Mouse (Mus musculus): ENCODE results near the gene Ttc36. TPM values are rescaled to one million over a fixed set of nuclear protein-coding genes. Genes with fewer than 3 reads are reported as not detected.
A peak's percentile ranks its signal among the peaks of the same experiment; 100 is the strongest.

Ttc36 gene
- total and polyA plus RNA-seq, 2 experiments from 2014 or later: 0.71 to 2.6 TPM

GRCm38 (mm10) chr9:44805536-44805935 is 2.7 kb upstream of the Ttc36 start:
- no peaks in the 10 kb centered on the region for H3K27me3 ChIP-seq (ENCODE audit: insufficient read depth, low read length)
- no peak for ATAC-seq
- no peak overlapping the region for H3K4me3 ChIP-seq (ENCODE audit: low read depth, low read length)
- no peak for DNase-seq
- no peak overlapping the region for H3K27ac ChIP-seq (ENCODE audit: low read depth, low read length)
- H3K4me2 ChIP-seq (ENCODE audit: low read depth): no peak overlapping the region
- H3K4me1 ChIP-seq (ENCODE audit: insufficient read depth): no peaks in the 10 kb centered on the region
- H3K36me3 ChIP-seq (ENCODE audit: insufficient read depth): peaks cover 58% of the 10 kb centered on the region
- H3K9ac ChIP-seq: no peak overlapping the region
- 93% methylated on average over 5 of the region's 5 CpGs for WGBS
- TF ChIP-seq CTCF (IDR thresholded peaks at IDR 0.05; ENCODE audit: low read depth): no peak
- H3K9me3 ChIP-seq (ENCODE audit: low read length): no peaks in the 10 kb centered on the region

DNA sequence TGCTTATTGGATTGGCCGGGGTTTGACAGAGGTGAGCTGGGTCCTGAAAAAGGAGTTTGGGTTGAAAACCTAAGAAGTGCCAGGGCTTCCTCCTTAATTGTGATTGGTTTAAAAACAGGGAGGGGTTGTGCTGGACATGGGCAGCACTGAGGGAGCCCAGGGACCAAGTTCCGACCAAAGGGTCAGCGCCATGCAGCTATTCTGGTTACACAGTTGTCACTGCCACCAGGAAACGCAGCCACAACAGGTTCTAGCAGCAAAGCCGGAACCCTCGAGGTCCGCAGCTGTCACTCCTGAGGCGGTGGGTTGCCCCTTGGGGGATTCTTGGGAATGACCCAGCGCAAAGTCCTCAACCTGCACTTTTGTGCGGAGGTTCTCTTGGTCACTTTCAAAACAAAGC is 1.8 kb upstream of the Ttc36 start:
- Histone ChIP-seq H3K4me3 (ENCODE audit: low read depth, low read length) (no peak overlapping the region), H3K9ac (no peak overlapping the region), H3K36me3 (ENCODE audit: insufficient read depth) (peaks cover 49% of the 10 kb centered on the region), H3K4me2 (ENCODE audit: low read depth) (no peak overlapping the region), H3K9me3 (ENCODE audit: low read length) (no peaks in the 10 kb centered on the region), H3K27ac (ENCODE audit: low read depth, low read length) (no peak overlapping the region), H3K27me3 (ENCODE audit: insufficient read depth, low read length) (no peaks in the 10 kb centered on the region), H3K4me1 (ENCODE audit: insufficient read depth) (no peaks in the 10 kb centered on the region)
- DNase-seq (no peak), ATAC-seq (no peak)
- no peak for TF ChIP-seq CTCF (IDR thresholded peaks at IDR 0.05; ENCODE audit: low read depth)
- 88% methylated on average over 10 of the region's 10 CpGs for WGBS

- Histone ChIP-seq H3K9me3 (ENCODE audit: low read length) (no peaks in the 10 kb centered on the region), H3K4me1 (ENCODE audit: insufficient read depth) (0 out of 2 replicates have a peak, but pooled peaks cover 6% of the 10 kb centered on the region), H3K4me2 (ENCODE audit: low read depth) (no peak overlapping the region), H3K9ac (no peak overlapping the region), H3K4me3 (ENCODE audit: low read depth, low read length) (no peak overlapping the region), H3K27me3 (ENCODE audit: insufficient read depth, low read length) (no peaks in the 10 kb centered on the region), H3K36me3 (ENCODE audit: insufficient read depth) (peaks cover 19% of the 10 kb centered on the region), H3K27ac (ENCODE audit: low read depth, low read length) (no peak overlapping the region)
- no peak for TF ChIP-seq CTCF (IDR thresholded peaks at IDR 0.05; ENCODE audit: low read depth)
- 85% methylated on average over 6 of the region's 6 CpGs for WGBS
- DNase-seq (no peak), ATAC-seq (no peak)
Observed at GRCm38 (mm10) chr9:44801669-44802068, 1.2 kb downstream of the Ttc36 start.

GRCm38 (mm10) chr9:44799958-44800324 is 2.9 kb downstream of the Ttc36 start:
- peaks cover 5% of the 10 kb centered on the region for H3K36me3 ChIP-seq (ENCODE audit: insufficient read depth)
- 0 out of 2 replicates have a peak, but pooled peaks cover 6% of the 10 kb centered on the region for H3K4me1 ChIP-seq (ENCODE audit: insufficient read depth)
- H3K27ac ChIP-seq (ENCODE audit: low read depth, low read length): no peak overlapping the region
- peak overlapping the region; percentile 66 for H3K9ac ChIP-seq
- no peaks in the 10 kb centered on the region for H3K9me3 ChIP-seq (ENCODE audit: low read length)
- H3K4me2 ChIP-seq (ENCODE audit: low read depth): peak overlapping the region; percentile 96
- TF ChIP-seq CTCF (IDR thresholded peaks at IDR 0.05; ENCODE audit: low read depth): no peak
- WGBS: 36% methylated on average over 9 of the region's 9 CpGs
- H3K4me3 ChIP-seq (ENCODE audit: low read depth, low read length): peak overlapping the region; percentile 55
- ATAC-seq: no peak
- DNase-seq: no peak
- no peaks in the 10 kb centered on the region for H3K27me3 ChIP-seq (ENCODE audit: insufficient read depth, low read length)

DNA sequence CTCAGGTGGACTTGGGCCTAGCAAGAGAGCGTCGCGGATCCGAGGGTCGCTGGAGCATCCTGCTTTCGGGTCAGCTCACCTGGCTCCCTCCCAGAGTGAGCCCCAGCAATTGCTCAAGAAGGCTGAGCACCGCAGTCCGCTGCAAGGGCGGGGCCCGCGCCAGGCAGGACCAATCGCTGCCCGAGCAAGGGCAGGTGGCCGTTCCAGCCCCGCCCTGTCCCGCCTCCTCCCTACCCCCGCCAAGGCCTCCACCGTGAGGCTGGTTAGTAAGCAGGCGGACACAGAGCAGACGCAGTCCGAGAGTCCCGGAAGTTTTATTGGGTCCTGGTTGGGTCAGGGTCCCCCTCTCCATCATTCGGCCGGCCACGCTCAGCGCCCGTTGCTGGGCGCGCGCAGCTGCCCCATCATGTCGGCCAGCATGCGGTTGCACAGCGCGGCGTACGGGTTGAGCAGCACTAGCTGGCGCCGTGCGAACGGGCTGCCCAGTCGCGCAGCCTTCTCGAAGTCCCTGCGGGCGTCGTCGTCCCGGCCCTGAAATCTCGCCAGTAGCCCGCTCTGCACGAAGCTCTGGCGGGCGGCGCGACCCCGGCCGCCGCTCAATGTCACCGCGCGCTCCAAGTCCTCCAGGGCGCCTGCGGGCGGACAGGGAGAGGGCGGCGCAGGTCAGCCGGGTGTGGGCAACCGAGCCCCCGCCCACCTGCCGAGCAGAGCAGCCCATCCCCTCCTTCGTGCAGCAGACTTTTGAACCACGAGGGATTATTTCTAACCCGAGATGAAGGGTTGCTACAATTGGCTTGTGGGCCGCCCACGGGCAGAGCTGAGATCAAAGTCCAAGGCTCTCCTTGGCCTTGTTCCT is 3.5 kb downstream of the Ttc36 start, which contains the start of gene Tmem25:
TSS of gene Tmem25 (minus strand) at position 206 of the 856 bp plus-strand sequence.
- TF ChIP-seq CTCF (IDR thresholded peaks at IDR 0.05; ENCODE audit: low read depth): no peak
- Histone ChIP-seq H3K4me1 (ENCODE audit: insufficient read depth) (0 out of 2 replicates have a peak, but pooled peaks cover 6% of the 10 kb centered on the region), H3K9ac (peak within 1 kb of the TSS; percentile 66)

DNA sequence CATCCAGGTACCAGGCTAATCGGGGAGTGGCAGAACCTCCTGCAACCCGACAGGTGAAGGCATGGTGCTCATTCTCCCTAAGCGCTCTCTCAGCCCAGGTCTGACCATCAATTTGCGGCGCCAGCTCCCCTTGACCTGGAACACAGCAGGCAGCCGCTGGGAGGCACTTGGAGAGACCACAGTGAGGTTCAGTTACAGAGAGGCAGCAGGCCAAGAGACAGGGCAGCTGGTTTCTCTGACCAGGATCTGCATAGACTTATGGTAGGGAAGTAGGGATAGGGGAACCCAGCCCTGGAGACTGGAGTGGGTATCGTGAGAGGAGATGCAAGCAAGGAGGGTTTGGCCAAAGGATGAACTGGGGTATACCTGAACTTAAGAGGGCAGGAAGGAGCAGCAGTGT is 4.6 kb downstream of the Ttc36 start:
- no peak overlapping the region for H3K27ac ChIP-seq (ENCODE audit: low read depth, low read length)
- H3K36me3 ChIP-seq (ENCODE audit: insufficient read depth): no peaks in the 10 kb centered on the region; the same call in 1 of the 2 replicates
- no peaks in the 10 kb centered on the region for H3K9me3 ChIP-seq (ENCODE audit: low read length)
- ATAC-seq (no peak), DNase-seq (no peak)
- H3K4me1 ChIP-seq (ENCODE audit: insufficient read depth): 0 out of 2 replicates have a peak, but pooled peaks cover 6% of the 10 kb centered on the region
- WGBS: 46% methylated on average over 7 of the region's 7 CpGs
- TF ChIP-seq CTCF (IDR thresholded peaks at IDR 0.05; ENCODE audit: low read depth): no peak
- H3K27me3 ChIP-seq (ENCODE audit: insufficient read depth, low read length): no peaks in the 10 kb centered on the region
- H3K9ac ChIP-seq: peak overlapping the region; percentile 66; the same call in 1 of the 2 replicates
- peak overlapping the region; percentile 96 for H3K4me2 ChIP-seq (ENCODE audit: low read depth)
- H3K4me3 ChIP-seq (ENCODE audit: low read depth, low read length): peak overlapping the region; percentile 55

More for the DNA sequence above, 3.5 kb downstream of the Ttc36 start, which contains the start of gene Tmem25:
- peak; percentile 86 for DNase-seq
- Histone ChIP-seq H3K27me3 (ENCODE audit: insufficient read depth, low read length) (no peaks in the 10 kb centered on the region), H3K4me3 (ENCODE audit: low read depth, low read length) (peak within 1 kb of the TSS; percentile 55), H3K9me3 (ENCODE audit: low read length) (no peaks in the 10 kb centered on the region), H3K36me3 (ENCODE audit: insufficient read depth) (no peaks in the 10 kb centered on the region), H3K4me2 (ENCODE audit: low read depth) (peak within 1 kb of the TSS; percentile 96), H3K27ac (ENCODE audit: low read depth, low read length) (peak within 1 kb of the TSS; percentile 54)
- whole genome bisulfite sequencing: 2% methylated on average over 70 of the region's 75 CpGs
- ATAC-seq: peak; percentile 95

GRCm38 (mm10) chr9:44792842-44793241 is 10.0 kb downstream of the Ttc36 start:
- peaks cover 48% of the 10 kb centered on the region for H3K36me3 ChIP-seq (ENCODE audit: insufficient read depth)
- 81% methylated on average over 9 of the region's 9 CpGs for WGBS
- H3K4me1 ChIP-seq (ENCODE audit: insufficient read depth): no peaks in the 10 kb centered on the region
- H3K4me3 ChIP-seq (ENCODE audit: low read depth, low read length): no peak overlapping the region
- H3K9ac ChIP-seq: no peak overlapping the region
- ATAC-seq: no peak
- TF ChIP-seq CTCF (IDR thresholded peaks at IDR 0.05; ENCODE audit: low read depth): no peak
- no peak overlapping the region for H3K27ac ChIP-seq (ENCODE audit: low read depth, low read length)
- no peaks in the 10 kb centered on the region for H3K9me3 ChIP-seq (ENCODE audit: low read length)
- DNase-seq: no peak
- no peaks in the 10 kb centered on the region for H3K27me3 ChIP-seq (ENCODE audit: insufficient read depth, low read length)
- no peak overlapping the region for H3K4me2 ChIP-seq (ENCODE audit: low read depth)

Measured in forebrain, postnatal 0 days (tissue).